Mouse (Mus musculus): Measurements from ENCODE around the gene Mylk. TPM values are rescaled to one million over a fixed set of nuclear protein-coding genes. Genes with fewer than 3 reads are reported as not detected.

Mylk gene
- polyA plus RNA-seq, 1 experiment from 2014 or later, result 6.9 TPM

DNA sequence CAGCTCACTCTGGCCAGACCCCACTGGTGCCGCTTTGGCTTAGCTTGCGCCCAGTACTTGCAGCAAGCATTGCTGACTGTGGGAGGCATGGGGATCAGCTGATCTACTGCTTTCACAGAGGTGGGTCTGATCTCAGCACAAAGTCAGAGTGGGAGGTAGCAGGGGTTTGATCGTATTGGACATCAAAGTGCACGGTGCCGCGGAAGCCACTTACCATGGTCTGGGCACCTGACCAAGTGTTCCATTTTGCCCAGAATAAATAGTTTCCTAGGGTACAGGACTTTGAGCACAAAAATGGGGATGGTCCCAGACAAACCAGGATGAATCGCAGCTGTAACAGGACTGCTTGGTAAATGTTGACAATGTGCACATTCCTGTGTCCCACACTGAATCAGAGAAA lies 236.0 kb downstream of the Mylk start:
- Histone ChIP-seq H3K27ac (ENCODE audit: low read length) (no peak overlapping the region), H3K4me2 (ENCODE audit: low read depth, low read length) (no peak overlapping the region), H3K4me1 (ENCODE audit: control insufficient read depth, low read depth, low read length) (no peaks in the 10 kb centered on the region), H3K36me3 (ENCODE audit: control insufficient read depth, insufficient read depth) (no peaks in the 10 kb centered on the region), H3K9ac (ENCODE audit: low read depth, low read length) (no peak overlapping the region), H3K27me3 (ENCODE audit: control insufficient read depth, insufficient read depth, low read depth, low read length) (no peaks in the 10 kb centered on the region), H3K4me3 (ENCODE audit: low read depth, low read length) (no peak overlapping the region), H3K9me3 (replicated peaks; ENCODE audit: control insufficient read depth, low read length) (no peaks in the 10 kb centered on the region)
- peak; percentile 32; the same call in 1 of the 2 replicates for ATAC-seq (ENCODE audit: low read depth)
- 81% methylated on average over 7 of the region's 7 CpGs for WGBS (ENCODE audit: insufficient replicate concordance)

DNA sequence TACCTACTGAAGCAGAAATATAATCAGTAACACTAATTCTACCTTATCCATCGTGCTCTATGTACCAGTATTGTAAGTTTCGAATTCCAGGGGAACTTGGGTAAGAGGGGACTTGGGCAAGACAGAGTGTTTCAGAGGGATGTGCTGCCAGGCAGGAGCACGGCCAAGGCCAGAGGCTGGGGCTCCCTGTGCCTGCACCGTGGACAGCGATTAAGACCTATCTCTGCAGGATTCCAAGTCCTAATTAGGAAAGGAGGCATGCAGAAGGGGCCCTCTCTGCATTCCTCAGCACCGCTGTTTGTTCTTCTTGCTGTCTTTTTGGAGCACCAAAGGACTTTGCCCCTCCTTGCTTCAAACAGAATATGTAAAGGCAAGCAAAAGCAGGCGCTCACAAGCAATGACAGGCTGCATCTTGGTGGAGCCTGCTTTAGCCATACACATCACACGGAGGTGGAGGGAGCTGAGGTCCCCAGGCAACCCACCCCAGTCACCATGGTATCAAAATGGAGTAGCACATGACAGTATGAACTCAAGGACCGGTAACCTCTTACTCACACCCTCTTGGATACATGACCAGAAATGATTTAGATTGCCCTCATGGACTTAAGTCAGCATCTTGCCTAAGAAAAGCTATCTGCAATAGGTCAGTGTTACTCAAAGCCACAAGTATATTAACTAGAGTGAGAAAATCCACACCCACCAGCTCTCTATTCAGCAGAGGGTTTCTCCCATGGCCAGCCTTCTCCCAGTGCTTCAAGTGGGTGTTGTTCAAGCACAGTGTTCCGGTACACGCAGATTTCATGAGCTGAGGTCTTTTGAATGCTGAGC lies 239.4 kb downstream of the Mylk start:
- Histone ChIP-seq H3K27me3 (ENCODE audit: control insufficient read depth, insufficient read depth, low read depth, low read length) (no peaks in the 10 kb centered on the region), H3K27ac (ENCODE audit: low read length) (no peak overlapping the region), H3K36me3 (ENCODE audit: control insufficient read depth, insufficient read depth) (no peaks in the 10 kb centered on the region), H3K9ac (ENCODE audit: low read depth, low read length) (no peak overlapping the region), H3K4me3 (ENCODE audit: low read depth, low read length) (no peak overlapping the region), H3K9me3 (replicated peaks; ENCODE audit: control insufficient read depth, low read length) (no peaks in the 10 kb centered on the region), H3K4me1 (ENCODE audit: control insufficient read depth, low read depth, low read length) (no peaks in the 10 kb centered on the region), H3K4me2 (ENCODE audit: low read depth, low read length) (no peak overlapping the region)
- 56% methylated on average over 11 of the region's 11 CpGs for WGBS (ENCODE audit: insufficient replicate concordance)
- no peak for ATAC-seq (ENCODE audit: low read depth)

GRCm38 (mm10) chr16:34985031-34985346 lies 240.0 kb downstream of the Mylk start:
- Histone ChIP-seq H3K4me1 (ENCODE audit: control insufficient read depth, low read depth, low read length) (no peaks in the 10 kb centered on the region), H3K27me3 (ENCODE audit: control insufficient read depth, insufficient read depth, low read depth, low read length) (no peaks in the 10 kb centered on the region), H3K9ac (ENCODE audit: low read depth, low read length) (no peak overlapping the region), H3K4me3 (ENCODE audit: low read depth, low read length) (no peak overlapping the region), H3K4me2 (ENCODE audit: low read depth, low read length) (no peak overlapping the region), H3K9me3 (replicated peaks; ENCODE audit: control insufficient read depth, low read length) (no peaks in the 10 kb centered on the region), H3K36me3 (ENCODE audit: control insufficient read depth, insufficient read depth) (no peaks in the 10 kb centered on the region), H3K27ac (ENCODE audit: low read length) (no peak overlapping the region)
- WGBS (ENCODE audit: insufficient replicate concordance), result 53% methylated on average over 2 of the region's 2 CpGs
- no peak for ATAC-seq (ENCODE audit: low read depth)

DNA sequence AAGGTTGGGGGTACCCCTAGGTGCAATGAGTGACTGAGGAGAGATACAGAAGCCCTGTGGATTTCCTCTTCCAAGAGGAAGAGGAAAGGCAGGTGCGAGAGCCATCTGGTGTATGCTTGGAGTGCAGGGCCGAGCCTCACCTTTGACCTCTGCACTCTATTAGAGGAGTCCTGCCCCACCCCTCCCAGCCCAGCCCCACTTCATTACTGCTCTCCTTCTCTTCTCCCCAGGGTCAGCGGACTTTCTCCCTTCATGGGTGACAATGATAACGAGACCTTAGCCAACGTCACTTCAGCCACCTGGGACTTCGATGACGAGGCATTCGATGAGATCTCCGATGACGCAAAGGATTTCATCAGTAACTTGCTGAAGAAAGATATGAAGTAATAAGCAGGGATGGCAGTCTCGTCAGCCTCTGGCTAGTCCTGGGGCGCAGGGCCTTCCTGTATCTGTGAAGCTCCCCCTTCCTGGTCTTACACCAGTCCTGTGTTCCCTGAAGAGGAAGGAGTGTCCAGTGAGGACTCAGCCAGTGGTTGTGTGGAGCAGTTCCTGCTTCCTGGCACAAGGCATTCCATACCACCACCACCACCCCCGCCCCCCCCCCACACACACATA lies 241.3 kb downstream of the Mylk start:
- no peaks in the 10 kb centered on the region for H3K4me1 ChIP-seq (ENCODE audit: control insufficient read depth, low read depth, low read length)
- no peaks in the 10 kb centered on the region for H3K9me3 ChIP-seq (replicated peaks; ENCODE audit: control insufficient read depth, low read length)
- H3K4me3 ChIP-seq (ENCODE audit: low read depth, low read length), result no peak overlapping the region
- no peak overlapping the region for H3K9ac ChIP-seq (ENCODE audit: low read depth, low read length)
- H3K27ac ChIP-seq (ENCODE audit: low read length), result no peak overlapping the region
- H3K36me3 ChIP-seq (ENCODE audit: control insufficient read depth, insufficient read depth), result no peaks in the 10 kb centered on the region
- no peak for ATAC-seq (ENCODE audit: low read depth)
- no peak overlapping the region for H3K4me2 ChIP-seq (ENCODE audit: low read depth, low read length)
- 61% methylated on average over 13 of the region's 13 CpGs for WGBS (ENCODE audit: insufficient replicate concordance)
- H3K27me3 ChIP-seq (ENCODE audit: control insufficient read depth, insufficient read depth, low read depth, low read length), result no peaks in the 10 kb centered on the region

- H3K9ac ChIP-seq (ENCODE audit: low read depth, low read length), result no peak overlapping the region
- no peaks in the 10 kb centered on the region for H3K27me3 ChIP-seq (ENCODE audit: control insufficient read depth, insufficient read depth, low read depth, low read length)
- no peak overlapping the region for H3K27ac ChIP-seq (ENCODE audit: low read length)
- no peaks in the 10 kb centered on the region for H3K9me3 ChIP-seq (replicated peaks; ENCODE audit: control insufficient read depth, low read length)
- WGBS (ENCODE audit: insufficient replicate concordance), result 45% methylated on average over 3 of the region's 3 CpGs
- no peaks in the 10 kb centered on the region for H3K4me1 ChIP-seq (ENCODE audit: control insufficient read depth, low read depth, low read length)
- no peak overlapping the region for H3K4me3 ChIP-seq (ENCODE audit: low read depth, low read length)
- ATAC-seq (ENCODE audit: low read depth), result no peak
- no peak overlapping the region for H3K4me2 ChIP-seq (ENCODE audit: low read depth, low read length)
- no peaks in the 10 kb centered on the region for H3K36me3 ChIP-seq (ENCODE audit: control insufficient read depth, insufficient read depth)
These were observed 246.4 kb downstream of the Mylk start for GRCm38 (mm10) chr16:34991365-34991764.

DNA sequence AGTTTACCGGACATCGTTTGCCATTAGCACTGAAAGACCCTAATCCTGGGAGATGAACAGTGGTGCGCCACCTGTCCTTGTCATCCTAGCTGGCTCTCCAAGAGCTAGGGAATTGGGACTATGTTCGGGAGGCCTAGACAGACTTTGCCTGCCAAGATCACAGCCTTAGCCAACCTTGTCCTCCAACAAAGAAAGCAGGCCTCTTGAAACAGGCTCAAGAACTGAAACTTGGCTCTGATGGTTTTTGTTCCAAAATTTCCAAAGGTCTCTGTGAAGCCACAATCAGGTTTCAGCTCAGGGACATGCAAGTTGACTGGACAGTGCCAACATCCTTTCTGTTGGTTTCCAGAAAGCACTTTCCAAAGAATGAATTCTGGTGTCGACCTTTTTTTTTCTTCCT lies 247.8 kb downstream of the Mylk start:
- Histone ChIP-seq H3K27ac (ENCODE audit: low read length) (no peak overlapping the region), H3K9me3 (replicated peaks; ENCODE audit: control insufficient read depth, low read length) (no peaks in the 10 kb centered on the region), H3K4me2 (ENCODE audit: low read depth, low read length) (no peak overlapping the region), H3K4me1 (ENCODE audit: control insufficient read depth, low read depth, low read length) (no peaks in the 10 kb centered on the region), H3K36me3 (ENCODE audit: control insufficient read depth, insufficient read depth) (no peaks in the 10 kb centered on the region), H3K4me3 (ENCODE audit: low read depth, low read length) (no peak overlapping the region), H3K27me3 (ENCODE audit: control insufficient read depth, insufficient read depth, low read depth, low read length) (no peaks in the 10 kb centered on the region), H3K9ac (ENCODE audit: low read depth, low read length) (no peak overlapping the region)
- 71% methylated on average over 5 of the region's 5 CpGs for WGBS (ENCODE audit: insufficient replicate concordance)
- ATAC-seq (ENCODE audit: low read depth), result no peak

DNA sequence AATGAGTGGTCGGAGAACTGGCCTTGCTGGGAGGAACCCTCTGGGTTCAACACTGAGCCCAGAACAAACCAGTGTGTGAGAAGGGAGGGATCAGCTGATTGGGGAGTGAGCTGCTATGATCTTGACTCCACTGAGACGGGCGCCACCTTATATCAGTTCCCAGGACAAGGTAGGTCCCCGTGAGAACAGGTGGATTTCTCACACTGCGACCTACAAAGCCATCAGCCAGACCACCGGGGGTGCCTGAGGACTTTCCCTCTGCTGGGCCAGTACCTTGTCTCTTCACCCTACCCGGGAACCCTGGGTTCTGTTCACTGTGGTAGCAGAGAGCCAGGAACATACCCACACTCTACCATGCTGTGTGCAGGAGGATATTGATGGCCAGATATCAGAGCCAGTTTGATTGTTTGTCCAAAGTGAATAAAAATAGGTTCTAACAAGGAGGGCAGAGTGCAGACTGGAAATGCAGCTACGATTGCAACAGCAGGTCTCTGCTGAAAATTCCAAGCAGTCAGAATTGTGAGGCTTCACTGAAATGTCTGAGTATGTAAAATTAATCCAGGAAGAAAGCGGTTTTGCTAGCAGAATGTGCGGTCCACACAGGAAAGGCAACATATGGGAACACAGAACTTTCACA lies 248.8 kb downstream of the Mylk start:
- no peaks in the 10 kb centered on the region for H3K4me1 ChIP-seq (ENCODE audit: control insufficient read depth, low read depth, low read length)
- no peak overlapping the region for H3K9ac ChIP-seq (ENCODE audit: low read depth, low read length)
- H3K4me3 ChIP-seq (ENCODE audit: low read depth, low read length), result no peak overlapping the region
- ATAC-seq (ENCODE audit: low read depth), result no peak
- no peaks in the 10 kb centered on the region for H3K9me3 ChIP-seq (replicated peaks; ENCODE audit: control insufficient read depth, low read length)
- H3K27me3 ChIP-seq (ENCODE audit: control insufficient read depth, insufficient read depth, low read depth, low read length), result no peaks in the 10 kb centered on the region
- no peak overlapping the region for H3K4me2 ChIP-seq (ENCODE audit: low read depth, low read length)
- no peak overlapping the region for H3K27ac ChIP-seq (ENCODE audit: low read length)
- no peaks in the 10 kb centered on the region for H3K36me3 ChIP-seq (ENCODE audit: control insufficient read depth, insufficient read depth)
- WGBS (ENCODE audit: insufficient replicate concordance), result 68% methylated on average over 10 of the region's 10 CpGs

- Histone ChIP-seq H3K27me3 (ENCODE audit: control insufficient read depth, insufficient read depth, low read depth, low read length) (no peaks in the 10 kb centered on the region), H3K4me1 (ENCODE audit: control insufficient read depth, low read depth, low read length) (no peaks in the 10 kb centered on the region), H3K9me3 (replicated peaks; ENCODE audit: control insufficient read depth, low read length) (no peaks in the 10 kb centered on the region), H3K9ac (ENCODE audit: low read depth, low read length) (no peak overlapping the region), H3K36me3 (ENCODE audit: control insufficient read depth, insufficient read depth) (no peaks in the 10 kb centered on the region), H3K27ac (ENCODE audit: low read length) (no peak overlapping the region), H3K4me2 (ENCODE audit: low read depth, low read length) (no peak overlapping the region), H3K4me3 (ENCODE audit: low read depth, low read length) (no peak overlapping the region)
- WGBS (ENCODE audit: insufficient replicate concordance), result 73% methylated on average over 9 of the region's 9 CpGs
- ATAC-seq (ENCODE audit: low read depth), result no peak
These were observed 249.7 kb downstream of the Mylk start for GRCm38 (mm10) chr16:34994641-34995141.

- ATAC-seq (ENCODE audit: low read depth), result no peak
- Histone ChIP-seq H3K36me3 (ENCODE audit: control insufficient read depth, insufficient read depth) (no peaks in the 10 kb centered on the region), H3K4me1 (ENCODE audit: control insufficient read depth, low read depth, low read length) (no peaks in the 10 kb centered on the region), H3K27me3 (ENCODE audit: control insufficient read depth, insufficient read depth, low read depth, low read length) (no peaks in the 10 kb centered on the region), H3K27ac (ENCODE audit: low read length) (no peak overlapping the region), H3K9ac (ENCODE audit: low read depth, low read length) (no peak overlapping the region), H3K4me3 (ENCODE audit: low read depth, low read length) (no peak overlapping the region), H3K4me2 (ENCODE audit: low read depth, low read length) (no peak overlapping the region), H3K9me3 (replicated peaks; ENCODE audit: control insufficient read depth, low read length) (no peaks in the 10 kb centered on the region)
- 46% methylated on average over 5 of the region's 5 CpGs for WGBS (ENCODE audit: insufficient replicate concordance)
These were observed 251.1 kb downstream of the Mylk start for GRCm38 (mm10) chr16:34996133-34996532.
